Mouse (Mus musculus): ENCODE measurements around the gene Map3k12. TPM values are rescaled to one million over a fixed set of nuclear protein-coding genes. Genes with fewer than 3 reads are reported as not detected.

Gene Map3k12
- polyA plus RNA-seq, 1 experiment from 2014 or later: 65.5 TPM

GRCm38 (mm10) chr15:102524892-102525485 lies 8.1 kb upstream of the Map3k12 start, which contains the start of gene Npff:
Npff (minus strand) TSS chr15:102524942.
- Histone ChIP-seq H3K27me3 (ENCODE audit: control insufficient read depth, insufficient read depth, low read depth, low read length) (no peaks in the 10 kb centered on the region), H3K4me3 (ENCODE audit: low read depth, low read length) (no peak within 1 kb of the TSS), H3K9ac (ENCODE audit: low read depth, low read length) (0 out of 2 replicates have a peak within 1 kb of the TSS, but pooled peaks have one; percentile 25), H3K36me3 (ENCODE audit: control insufficient read depth, insufficient read depth, low read length) (peaks cover 15% of the 10 kb centered on the region), H3K27ac (ENCODE audit: low read length) (no peak within 1 kb of the TSS), H3K4me1 (ENCODE audit: control insufficient read depth, insufficient read depth, low read length) (no peaks in the 10 kb centered on the region; the same call in 1 of the 2 replicates), H3K9me3 (replicated peaks; ENCODE audit: control insufficient read depth, low read length, poor library complexity, severe bottlenecking) (no peaks in the 10 kb centered on the region), H3K4me2 (ENCODE audit: low read length) (no peak within 1 kb of the TSS)
- 8% methylated on average over 3 of the region's 3 CpGs for WGBS
- ATAC-seq: no peak

- no peak overlapping the region for H3K4me3 ChIP-seq (ENCODE audit: low read depth, low read length)
- H3K9ac ChIP-seq (ENCODE audit: low read depth, low read length): no peak overlapping the region
- peaks cover 10% of the 10 kb centered on the region for H3K4me1 ChIP-seq (ENCODE audit: control insufficient read depth, insufficient read depth, low read length)
- H3K36me3 ChIP-seq (ENCODE audit: control insufficient read depth, insufficient read depth, low read length): peaks cover 9% of the 10 kb centered on the region
- no peak overlapping the region for H3K4me2 ChIP-seq (ENCODE audit: low read length)
- no peaks in the 10 kb centered on the region for H3K9me3 ChIP-seq (replicated peaks; ENCODE audit: control insufficient read depth, low read length, poor library complexity, severe bottlenecking)
- no peaks in the 10 kb centered on the region for H3K27me3 ChIP-seq (ENCODE audit: control insufficient read depth, insufficient read depth, low read depth, low read length)
- ATAC-seq: no peak
- no peak overlapping the region for H3K27ac ChIP-seq (ENCODE audit: low read length)
- 87% methylated on average over 4 of the region's 4 CpGs for WGBS
Measured at GRCm38 (mm10) chr15:102521480-102521879, 4.6 kb upstream of the Map3k12 start.

- Histone ChIP-seq H3K27me3 (ENCODE audit: control insufficient read depth, insufficient read depth, low read depth, low read length) (no peaks in the 10 kb centered on the region), H3K4me2 (ENCODE audit: low read length) (no peak overlapping the region), H3K27ac (ENCODE audit: low read length) (no peak overlapping the region), H3K36me3 (ENCODE audit: control insufficient read depth, insufficient read depth, low read length) (peaks cover 9% of the 10 kb centered on the region), H3K4me1 (ENCODE audit: control insufficient read depth, insufficient read depth, low read length) (peaks cover 17% of the 10 kb centered on the region), H3K4me3 (ENCODE audit: low read depth, low read length) (no peak overlapping the region), H3K9me3 (replicated peaks; ENCODE audit: control insufficient read depth, low read length, poor library complexity, severe bottlenecking) (no peaks in the 10 kb centered on the region), H3K9ac (ENCODE audit: low read depth, low read length) (no peak overlapping the region)
- WGBS: 92% methylated on average over 4 of the region's 4 CpGs
- no peak for ATAC-seq
Measured at GRCm38 (mm10) chr15:102520416-102520815, 3.6 kb upstream of the Map3k12 start.

DNA sequence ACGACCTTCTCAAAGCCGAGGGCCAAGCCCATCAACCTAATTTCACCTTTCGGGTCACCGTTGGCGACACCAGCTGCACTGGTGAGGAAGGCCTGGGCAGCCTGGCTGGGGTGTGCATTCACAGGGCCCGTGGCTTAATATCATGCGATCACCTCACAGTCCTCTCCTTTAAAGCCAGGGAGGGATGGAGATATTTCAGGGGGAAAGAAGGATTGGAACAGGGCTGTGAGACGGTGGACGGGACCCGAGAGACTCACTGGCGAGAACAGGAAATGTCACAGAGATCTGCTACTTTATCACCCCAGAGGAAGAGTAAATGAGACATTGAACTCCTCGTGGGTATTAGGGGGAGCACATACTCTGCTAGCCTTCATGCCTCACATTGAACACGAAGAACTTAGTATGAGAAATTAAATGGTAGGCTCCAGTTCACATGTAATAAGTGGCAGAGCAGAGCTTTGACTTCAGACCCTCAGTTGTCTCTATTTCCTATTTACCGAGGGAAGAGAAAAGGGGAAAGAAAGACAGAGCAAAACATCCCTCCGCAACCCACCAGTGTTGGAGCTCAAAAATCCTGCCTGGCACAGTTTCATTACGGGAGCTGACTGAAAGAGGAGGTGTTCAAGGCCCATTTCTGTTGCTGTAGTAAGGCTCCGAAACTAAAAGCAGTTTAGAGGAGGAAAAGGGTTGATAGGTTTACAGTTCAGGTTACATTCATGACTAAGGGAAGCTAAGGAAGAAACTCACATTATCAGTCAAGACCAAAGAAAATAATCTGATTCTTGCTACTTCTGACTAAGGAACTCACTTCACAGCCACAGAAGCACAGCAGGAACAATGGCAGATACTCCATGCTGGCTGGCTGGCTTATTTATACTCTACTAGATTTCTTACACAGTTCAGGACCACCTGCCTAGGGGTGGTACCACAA lies 2.6 kb upstream of the Map3k12 start:
- 75% methylated on average over 15 of the region's 17 CpGs for WGBS
- Histone ChIP-seq H3K4me1 (ENCODE audit: control insufficient read depth, insufficient read depth, low read length) (peaks cover 26% of the 10 kb centered on the region), H3K27me3 (ENCODE audit: control insufficient read depth, insufficient read depth, low read depth, low read length) (no peaks in the 10 kb centered on the region), H3K4me2 (ENCODE audit: low read length) (peak overlapping the region; percentile 84), H3K9ac (ENCODE audit: low read depth, low read length) (peak overlapping the region; percentile 87), H3K27ac (ENCODE audit: low read length) (peak overlapping the region; percentile 100), H3K4me3 (ENCODE audit: low read depth, low read length) (peak overlapping the region; percentile 72), H3K9me3 (replicated peaks; ENCODE audit: control insufficient read depth, low read length, poor library complexity, severe bottlenecking) (no peaks in the 10 kb centered on the region), H3K36me3 (ENCODE audit: control insufficient read depth, insufficient read depth, low read length) (peaks cover 9% of the 10 kb centered on the region)
- no peak for ATAC-seq

DNA sequence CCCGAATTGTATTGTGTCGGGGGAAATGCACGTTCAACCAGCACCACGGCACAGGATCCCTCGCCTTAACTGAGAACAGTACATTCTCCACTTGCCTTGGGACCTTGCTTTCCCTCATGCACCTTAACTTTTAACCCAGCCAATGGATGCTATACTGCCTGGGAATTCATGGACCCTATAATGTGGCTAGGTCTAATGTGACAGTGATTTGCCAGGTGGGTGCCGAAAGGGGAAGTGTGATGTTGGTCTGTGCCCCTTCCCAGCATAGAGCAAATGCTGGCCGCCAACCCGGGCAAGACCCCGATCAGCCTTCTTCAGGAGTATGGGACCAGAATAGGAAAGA lies 2.0 kb upstream of the Map3k12 start:
- Histone ChIP-seq H3K4me3 (ENCODE audit: low read depth, low read length) (peak overlapping the region; percentile 72), H3K4me2 (ENCODE audit: low read length) (peak overlapping the region; percentile 84), H3K4me1 (ENCODE audit: control insufficient read depth, insufficient read depth, low read length) (peaks cover 27% of the 10 kb centered on the region), H3K9ac (ENCODE audit: low read depth, low read length) (peak overlapping the region; percentile 87), H3K36me3 (ENCODE audit: control insufficient read depth, insufficient read depth, low read length) (peaks cover 9% of the 10 kb centered on the region), H3K27me3 (ENCODE audit: control insufficient read depth, insufficient read depth, low read depth, low read length) (no peaks in the 10 kb centered on the region), H3K9me3 (replicated peaks; ENCODE audit: control insufficient read depth, low read length, poor library complexity, severe bottlenecking) (no peaks in the 10 kb centered on the region), H3K27ac (ENCODE audit: low read length) (peak overlapping the region; percentile 100)
- no peak; the same call in 1 of the 2 replicates for ATAC-seq
- WGBS: 15% methylated on average over 9 of the region's 9 CpGs

DNA sequence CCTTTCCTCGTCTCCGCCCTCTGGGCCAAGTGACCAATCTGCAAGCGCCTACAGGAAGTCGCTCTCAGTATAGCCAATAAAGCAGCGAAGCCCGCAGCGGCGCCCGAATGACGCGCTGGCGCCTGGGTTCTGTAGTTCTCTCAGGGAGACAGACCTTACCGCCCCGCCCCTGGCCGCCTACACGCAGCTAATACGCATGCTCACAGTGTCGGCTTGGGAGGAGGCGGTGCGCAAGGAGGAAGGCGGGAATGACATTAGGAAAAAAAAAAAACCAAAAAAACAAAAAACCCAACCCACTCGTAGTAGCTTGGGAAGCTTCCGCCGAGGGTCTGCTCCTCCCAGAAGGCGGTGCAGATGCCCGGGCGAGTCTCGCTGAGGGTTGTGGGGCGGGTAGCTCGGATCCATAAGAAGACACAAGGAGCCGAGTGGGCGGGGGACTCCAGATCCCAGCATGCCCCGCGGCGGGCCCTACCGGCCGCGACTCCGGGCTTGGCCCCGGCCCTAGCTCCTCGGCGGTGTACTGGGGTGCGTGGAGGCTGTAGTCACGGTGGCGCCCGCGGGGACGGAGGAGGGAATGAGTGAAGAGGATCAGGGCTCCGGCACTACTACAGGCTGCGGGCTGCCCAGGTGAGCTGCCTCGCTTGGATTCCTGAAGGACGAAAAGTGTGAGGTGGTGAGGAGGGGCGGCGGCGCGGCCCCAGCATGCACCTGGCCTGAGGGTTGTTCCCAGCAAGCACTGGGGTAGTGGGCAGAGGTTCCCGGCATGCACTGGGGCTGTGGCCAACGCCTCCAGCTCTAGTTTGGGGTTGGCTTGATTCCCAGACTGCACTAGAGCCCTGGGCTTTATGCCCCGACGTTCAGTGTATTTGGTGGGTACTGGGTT lies 1.4 kb upstream of the Map3k12 start, which contains the start of gene Tarbp2:
Gene Tarbp2, plus strand, starts transcription at position 217 of the 883 bp plus-strand sequence.
- peak within 1 kb of the TSS; percentile 90 for H3K9ac ChIP-seq (ENCODE audit: low read depth, low read length)
- H3K4me3 ChIP-seq (ENCODE audit: low read depth, low read length): peak within 1 kb of the TSS; percentile 72
- H3K4me2 ChIP-seq (ENCODE audit: low read length): peak within 1 kb of the TSS; percentile 91
- H3K27ac ChIP-seq (ENCODE audit: low read length): peak within 1 kb of the TSS; percentile 100
- ATAC-seq: peak; percentile 91
- H3K4me1 ChIP-seq (ENCODE audit: control insufficient read depth, insufficient read depth, low read length): peaks cover 33% of the 10 kb centered on the region
- under 1% methylated on average over 60 of the region's 60 CpGs for WGBS
- no peaks in the 10 kb centered on the region for H3K9me3 ChIP-seq (replicated peaks; ENCODE audit: control insufficient read depth, low read length, poor library complexity, severe bottlenecking)
- peaks cover 9% of the 10 kb centered on the region for H3K36me3 ChIP-seq (ENCODE audit: control insufficient read depth, insufficient read depth, low read length)
- no peaks in the 10 kb centered on the region for H3K27me3 ChIP-seq (ENCODE audit: control insufficient read depth, insufficient read depth, low read depth, low read length)

DNA sequence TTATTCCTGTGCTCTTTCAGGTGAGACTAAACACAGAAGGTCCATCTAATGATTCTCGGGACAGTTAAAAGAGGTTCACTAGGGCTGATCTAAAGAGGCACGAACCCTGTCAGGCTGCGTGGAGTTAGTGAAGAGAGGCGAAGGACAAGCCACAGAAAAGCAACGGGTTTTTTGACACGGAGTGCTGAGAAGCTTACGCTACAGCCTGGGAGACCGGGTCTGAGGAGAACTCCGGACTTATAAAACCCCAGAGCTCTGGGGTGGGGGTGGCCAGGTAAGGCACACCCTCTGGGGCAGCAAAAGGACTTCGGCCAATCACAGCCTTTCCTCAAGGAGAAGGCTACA lies 739 bp upstream of the Map3k12 start:
- no peak for ATAC-seq
- peaks cover 37% of the 10 kb centered on the region for H3K4me1 ChIP-seq (ENCODE audit: control insufficient read depth, insufficient read depth, low read length)

GRCm38 (mm10) chr15:102516293-102516692 lies 571 bp downstream of the Map3k12 start:
- H3K9me3 ChIP-seq (replicated peaks; ENCODE audit: control insufficient read depth, low read length, poor library complexity, severe bottlenecking): no peaks in the 10 kb centered on the region
- H3K36me3 ChIP-seq (ENCODE audit: control insufficient read depth, insufficient read depth, low read length): peaks cover 1% of the 10 kb centered on the region
- peaks cover 50% of the 10 kb centered on the region for H3K4me1 ChIP-seq (ENCODE audit: control insufficient read depth, insufficient read depth, low read length)
- ATAC-seq: no peak
- H3K9ac ChIP-seq (ENCODE audit: low read depth, low read length): peak overlapping the region; percentile 90
- peak overlapping the region; percentile 96 for H3K27ac ChIP-seq (ENCODE audit: low read length)
- peak overlapping the region; percentile 91 for H3K4me2 ChIP-seq (ENCODE audit: low read length)
- WGBS: 0% methylated on average over 12 of the region's 12 CpGs
- H3K27me3 ChIP-seq (ENCODE audit: control insufficient read depth, insufficient read depth, low read depth, low read length): no peaks in the 10 kb centered on the region
- peak overlapping the region; percentile 69 for H3K4me3 ChIP-seq (ENCODE audit: low read depth, low read length)

More for the DNA sequence above, 739 bp upstream of the Map3k12 start:
- peak overlapping the region; percentile 90 for H3K9ac ChIP-seq (ENCODE audit: low read depth, low read length)
- H3K4me3 ChIP-seq (ENCODE audit: low read depth, low read length): peak overlapping the region; percentile 69
- peak overlapping the region; percentile 96 for H3K27ac ChIP-seq (ENCODE audit: low read length)
- H3K4me2 ChIP-seq (ENCODE audit: low read length): peak overlapping the region; percentile 91
- H3K27me3 ChIP-seq (ENCODE audit: control insufficient read depth, insufficient read depth, low read depth, low read length): no peaks in the 10 kb centered on the region
- peaks cover 9% of the 10 kb centered on the region for H3K36me3 ChIP-seq (ENCODE audit: control insufficient read depth, insufficient read depth, low read length)
- H3K9me3 ChIP-seq (replicated peaks; ENCODE audit: control insufficient read depth, low read length, poor library complexity, severe bottlenecking): no peaks in the 10 kb centered on the region
- WGBS: 0% methylated on average over 10 of the region's 10 CpGs
